8 mouse cellular contexts compared by ENCODE assay signal in the genomic region with DNA sequence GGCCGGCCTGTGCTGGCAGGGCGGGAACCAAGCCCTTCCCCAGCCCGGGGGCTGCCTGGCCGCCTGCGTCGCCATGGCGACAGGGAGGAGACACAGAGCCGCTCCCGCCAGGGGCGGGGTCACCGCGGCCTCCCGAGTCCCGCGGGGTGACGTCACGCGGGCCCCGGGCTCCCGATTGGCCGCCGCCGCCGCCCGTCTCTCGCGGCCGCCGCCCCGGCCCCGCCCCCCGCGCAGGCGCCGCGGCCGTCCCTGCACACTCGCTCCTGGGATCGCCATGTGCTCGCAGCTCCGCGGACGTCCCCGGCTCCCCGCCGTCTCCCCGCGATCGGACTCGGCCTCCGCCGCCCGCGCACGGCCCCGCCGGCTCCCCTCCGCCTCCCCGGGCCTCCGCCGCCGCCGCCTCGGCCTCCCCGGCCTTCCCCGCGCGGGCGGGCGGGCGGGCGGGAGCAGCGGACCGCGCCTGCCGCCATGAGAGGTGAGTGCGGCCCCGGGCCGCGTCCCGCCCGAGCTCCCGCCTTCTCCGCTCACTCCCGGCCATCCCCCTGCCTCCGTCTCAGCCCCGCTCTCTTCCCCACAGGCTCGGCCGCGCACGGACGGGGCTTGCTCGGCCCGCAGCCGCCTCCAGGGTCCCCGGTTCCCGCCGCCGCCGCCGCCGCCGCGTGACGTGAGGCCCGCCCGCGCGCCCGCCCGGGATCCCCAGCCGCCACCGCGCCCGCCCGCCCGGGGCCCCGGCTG. TPM values are rescaled to one million over a fixed set of nuclear protein-coding genes. Genes with fewer than 3 reads are reported as not detected.
A peak's percentile ranks its signal among the peaks of the same experiment; 100 is the strongest.
DNase-seq lines count a peak whose midpoint lies in the region; ATAC-seq and TF ChIP-seq lines count a peak whose summit lies in the region.
"Not testable (repeated sequence)": the region's sequence is repeated elsewhere in the genome, so short reads cannot be mapped to it uniquely, and the experiment has no call there.

Gene Gm21887, plus strand, starts transcription at position 644 of the 735 bp plus-strand sequence.

- peak within 1 kb of the TSS; percentile 83 for H3K27ac ChIP-seq in hindbrain, postnatal 0 days

- peak within 1 kb of the TSS; percentile 19; the same call in 1 of the 2 replicates for H3K4me2 ChIP-seq in hindbrain, postnatal 0 days (ENCODE audit: low read depth, low read length)

- peaks cover 13% of the 10 kb centered on the region for H3K9me3 ChIP-seq in hindbrain, postnatal 0 days (ENCODE audit: low read length)
- H3K9me3 ChIP-seq in megakaryocyte, embryonic 14.5 days = peaks cover 58% of the 10 kb centered on the region

- H3K9ac ChIP-seq in hindbrain, postnatal 0 days (replicated peaks; ENCODE audit: low read length) = peak within 1 kb of the TSS; percentile 84

- peak within 1 kb of the TSS; percentile 58 for H3K4me3 ChIP-seq in hindbrain, postnatal 0 days (ENCODE audit: low read length)
- H3K4me3 ChIP-seq in megakaryocyte, embryonic 14.5 days (replicated peaks) = peak within 1 kb of the TSS; percentile 86

- ATAC-seq in activated CD4-positive, CD25-positive, alpha-beta regulatory T cell, adult 4 months = peak; percentile 48
- ATAC-seq in common myeloid progenitor, adult 5-6 weeks (replicated peaks; ENCODE audit: low read depth, poor library complexity, severe bottlenecking) = peak; percentile 22
- ATAC-seq in hindbrain, postnatal 0 days = peak; percentile 89

- not testable (repeated sequence) for H3K27me3 ChIP-seq in hindbrain, postnatal 0 days (ENCODE audit: insufficient read depth, low read length); megakaryocyte, embryonic 14.5 days (replicated peaks)

- H3K4me1 ChIP-seq in hindbrain, postnatal 0 days (ENCODE audit: insufficient read depth, low read length); megakaryocyte, embryonic 14.5 days: not testable (repeated sequence)

- TF ChIP-seq CTCF in hindbrain, postnatal 0 days (IDR thresholded peaks at IDR 0.05; ENCODE audit: low read depth) = not testable (repeated sequence)

- WGBS in hindbrain, postnatal 0 days = 69% methylated on average over 115 of the region's 118 CpGs

- DNase-seq in gastrocnemius, adult 8-10 months (ENCODE audit: low spot score in 2 of 2) = peak; percentile 96 to 97
- DNase-seq in hindbrain, postnatal 0 days (ENCODE audit: low spot score) = peak; percentile 98
- DNase-seq in left cerebral cortex, adult 8-10 months (ENCODE audit: low spot score in 2 of 2) = peak; percentile 87 to 98
- DNase-seq in right cerebral cortex, postnatal 10 days (ENCODE audit: low spot score in 2 of 2) = peak; percentile 99
- DNase-seq in urinary bladder, postnatal 14 days (ENCODE audit: low spot score) = peak; percentile 97

- H3K36me3 ChIP-seq in hindbrain, postnatal 0 days (ENCODE audit: insufficient read depth, low read length); megakaryocyte, embryonic 14.5 days (replicated peaks; ENCODE audit: low read length): not testable (repeated sequence)

RNA-seq across cellular contexts. Expression of gene Gm21887, which starts in this region (rescaled TPM):
- polyA plus RNA-seq in activated CD4-positive, CD25-positive, alpha-beta regulatory T cell, adult 4 months (2017; shearing (Covaris generic)) = 1 to 10 TPM; 8.8 to 9.1 TPM
- total RNA-seq in common myeloid progenitor, adult 5-6 weeks (2017) = 108 and 116 TPM in 2 replicates
- total RNA-seq in gastrocnemius, adult 8-10 months (2022) = 10 to 100 TPM; 16.4 to 40.2 (median 21.6) TPM
- 8.3 and 87.1 TPM in 2 replicates for total RNA-seq in hindbrain, postnatal 0 days (2014; rRNA removed)
- 194 and 245 TPM in 2 replicates for polyA plus RNA-seq in hindbrain, postnatal 0 days (2015; fragmentation: Nextera tagmentation; extraction: Ambion mirVana)
- 100 to 1,000 TPM in 2 of 4 experiments, 10 to 100 TPM in 2; 64.2 to 131 (median 96.7) TPM for total RNA-seq in left cerebral cortex, adult 8-10 months (2022)
- 1,328 and 1,796 TPM in 2 replicates for polyA plus RNA-seq in megakaryocyte, embryonic 14.5 days (2012; ENCODE audit: insufficient read depth, low replicate concordance)

Comparison
In these comparisons a context has a peak if more than half of its experiments do, and no peak if none do; other contexts are left out.
1. Peak in every context shown above with its lines: DNase-seq, ATAC-seq, H3K4me3 ChIP-seq and H3K27ac ChIP-seq.
2. RNA of gene Gm21887 (polyA plus RNA-seq): 1,328 to 1,796 TPM in megakaryocyte, embryonic 14.5 days and 194 to 245 TPM in hindbrain, postnatal 0 days; 8.8 to 9.1 TPM in activated CD4-positive, CD25-positive, alpha-beta regulatory T cell, adult 4 months; every median in the first group is over 10 times any median in the second.
3. ATAC-seq: peak in every context shown above with its lines; median percentile 89 in hindbrain, postnatal 0 days; 48 in activated CD4-positive, CD25-positive, alpha-beta regulatory T cell, adult 4 months; 22 in common myeloid progenitor, adult 5-6 weeks.